Mouse (Mus musculus): ENCODE results near the gene Tssc4.

Gene Tssc4

GRCm38 (mm10) chr7:143046358-143046757, 22.7 kb upstream of the Tssc4 start:
- DNase-seq, result no peak

DNA sequence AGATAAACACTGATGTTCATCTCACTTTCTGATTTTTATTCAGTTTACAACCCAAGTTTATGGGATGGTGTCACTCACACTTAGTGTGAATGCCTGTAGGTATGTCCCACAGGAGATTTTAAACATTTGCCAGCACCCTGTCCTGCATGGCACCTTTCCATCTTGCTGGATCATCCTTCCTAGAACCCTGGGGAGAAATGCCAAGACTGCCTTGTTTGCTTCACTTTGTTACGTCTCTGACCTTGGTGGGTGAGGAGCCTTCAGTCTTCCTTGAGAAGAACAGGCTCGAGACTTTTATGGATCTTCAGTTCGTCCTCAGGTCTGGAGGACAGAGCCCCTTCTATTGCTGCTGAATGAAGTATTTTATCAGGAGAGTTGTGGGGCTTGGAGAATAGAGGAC, 19.7 kb upstream of the Tssc4 start:
- DNase-seq, result no peak

- DNase-seq, result peak; percentile 80
These were observed 18.9 kb upstream of the Tssc4 start for GRCm38 (mm10) chr7:143049841-143050816.

DNA sequence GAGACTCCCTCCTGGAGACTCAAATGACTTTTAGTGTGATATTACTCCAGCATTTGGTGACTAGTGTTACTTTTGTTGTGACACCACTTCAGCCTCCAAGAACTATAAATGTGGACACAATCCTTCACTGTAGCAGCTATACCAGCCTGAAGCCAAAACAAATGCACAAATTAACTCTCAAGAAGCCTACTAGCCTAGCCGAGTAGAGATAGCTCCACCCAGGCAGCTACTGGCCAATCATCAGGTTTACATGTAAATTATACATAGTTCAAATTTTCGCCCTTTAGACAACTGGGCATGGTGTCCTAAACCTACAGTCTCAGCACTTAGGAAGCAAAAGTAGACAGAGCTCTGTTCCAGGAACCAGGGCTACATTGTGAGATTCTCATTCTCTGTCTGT, 17.7 kb upstream of the Tssc4 start:
- DNase-seq, result peak; percentile 34

- peak; percentile 92 for DNase-seq
These were observed 16.4 kb upstream of the Tssc4 start, which contains the start of gene Cd81 for GRCm38 (mm10) chr7:143052626-143053007. Gene Cd81 (plus strand): TSS chr7:143052739.

DNA sequence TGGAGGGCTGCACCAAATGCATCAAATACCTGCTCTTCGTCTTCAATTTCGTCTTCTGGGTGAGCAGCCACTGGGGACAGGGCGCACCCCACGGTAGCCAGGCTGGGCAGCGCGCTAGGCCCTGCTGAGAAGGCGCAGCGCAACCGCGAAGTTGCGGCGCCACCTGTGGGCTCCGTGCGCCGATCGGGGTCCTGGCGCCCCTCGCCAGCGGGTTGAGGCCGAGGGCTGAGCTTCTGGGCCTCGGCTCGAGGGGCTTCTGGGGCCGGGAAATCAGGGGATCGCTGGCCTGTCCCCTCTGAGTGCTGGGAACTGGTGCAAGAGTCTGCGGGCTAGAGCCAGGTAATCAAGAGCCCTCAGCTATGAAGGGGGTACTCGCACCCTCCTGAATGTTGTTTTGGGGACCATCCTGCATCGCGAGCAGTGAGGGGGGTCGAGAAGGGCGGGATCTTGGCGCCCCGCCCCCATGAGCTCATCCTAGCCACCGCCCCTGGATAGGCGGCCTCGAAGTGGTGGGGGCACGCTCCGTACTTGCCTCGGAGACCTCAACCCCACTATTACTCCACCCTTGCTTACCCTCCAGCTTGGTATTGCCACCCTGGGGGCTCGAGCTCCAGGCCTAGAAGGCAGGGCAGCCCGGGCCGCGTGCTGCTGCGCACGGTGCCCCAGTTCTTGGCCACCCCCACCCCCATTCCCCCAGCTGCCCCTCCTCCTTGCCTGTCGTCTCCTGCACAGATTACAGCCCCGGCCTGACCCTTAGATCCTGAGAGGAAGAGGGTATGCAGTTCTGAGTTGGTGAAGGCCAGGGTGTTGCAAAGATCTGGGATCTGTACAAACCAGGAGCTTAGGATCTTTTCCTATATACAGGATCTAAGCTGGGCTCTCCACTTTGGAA, 15.8 kb upstream of the Tssc4 start:
- peak; percentile 72 for DNase-seq

DNA sequence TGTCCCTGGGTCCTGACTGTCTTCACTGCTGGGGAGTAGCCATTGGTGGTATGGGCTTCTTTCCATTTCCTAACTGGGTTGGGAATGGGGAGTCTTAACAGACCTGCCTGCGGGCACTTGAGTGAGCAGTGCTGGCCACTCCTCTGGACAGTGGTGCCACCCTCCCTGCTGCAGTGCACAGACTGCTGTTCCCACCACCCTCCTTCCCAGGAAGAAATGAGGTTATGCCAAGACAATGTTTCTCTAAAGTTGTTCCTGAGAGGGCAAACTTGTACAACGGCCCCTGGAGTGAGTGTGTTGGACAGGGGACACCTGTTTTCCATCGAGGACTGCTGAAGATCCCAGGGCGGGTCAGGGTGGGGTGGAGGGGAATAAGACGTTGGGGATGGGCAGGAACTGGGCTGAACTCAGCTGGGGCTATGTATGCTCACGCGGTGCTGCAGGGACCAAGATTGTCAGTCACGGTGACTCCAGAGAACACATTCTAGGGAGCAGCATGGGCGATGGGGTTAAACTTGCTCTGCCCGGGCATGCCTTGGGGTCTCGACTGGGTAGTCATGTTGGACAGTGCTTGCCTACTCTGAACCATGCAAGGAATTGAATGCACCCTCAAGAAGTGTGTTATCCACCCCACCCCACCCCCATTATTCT, 15.0 kb upstream of the Tssc4 start:
- peak; percentile 35 for DNase-seq

- DNase-seq, result no peak
These were observed 14.5 kb upstream of the Tssc4 start for GRCm38 (mm10) chr7:143054612-143054965.

- DNase-seq, result no peak
These were observed 14.0 kb upstream of the Tssc4 start for GRCm38 (mm10) chr7:143055001-143055400.

- no peak for DNase-seq
These were observed 13.4 kb upstream of the Tssc4 start for GRCm38 (mm10) chr7:143055499-143056186.

DNA sequence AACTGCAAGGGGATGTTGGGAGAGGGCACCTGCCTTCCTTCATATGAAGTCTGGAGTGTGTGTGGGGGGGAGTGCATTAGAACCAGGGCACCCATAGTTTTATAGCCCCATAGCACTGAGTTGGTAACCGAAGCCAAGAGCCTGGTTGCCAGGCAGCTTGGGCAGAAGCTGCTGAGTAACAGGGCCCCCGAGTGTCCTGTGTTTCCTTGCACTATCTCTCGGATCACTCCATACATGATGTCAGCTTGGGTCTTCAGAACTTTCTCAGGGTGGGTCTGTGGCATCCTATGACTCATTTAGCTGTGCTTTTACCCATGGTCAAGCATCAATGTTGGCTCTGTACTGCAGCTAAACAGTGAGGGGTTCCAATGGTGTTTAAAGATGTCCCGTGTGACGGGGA, 12.0 kb upstream of the Tssc4 start:
- DNase-seq, result no peak

DNA sequence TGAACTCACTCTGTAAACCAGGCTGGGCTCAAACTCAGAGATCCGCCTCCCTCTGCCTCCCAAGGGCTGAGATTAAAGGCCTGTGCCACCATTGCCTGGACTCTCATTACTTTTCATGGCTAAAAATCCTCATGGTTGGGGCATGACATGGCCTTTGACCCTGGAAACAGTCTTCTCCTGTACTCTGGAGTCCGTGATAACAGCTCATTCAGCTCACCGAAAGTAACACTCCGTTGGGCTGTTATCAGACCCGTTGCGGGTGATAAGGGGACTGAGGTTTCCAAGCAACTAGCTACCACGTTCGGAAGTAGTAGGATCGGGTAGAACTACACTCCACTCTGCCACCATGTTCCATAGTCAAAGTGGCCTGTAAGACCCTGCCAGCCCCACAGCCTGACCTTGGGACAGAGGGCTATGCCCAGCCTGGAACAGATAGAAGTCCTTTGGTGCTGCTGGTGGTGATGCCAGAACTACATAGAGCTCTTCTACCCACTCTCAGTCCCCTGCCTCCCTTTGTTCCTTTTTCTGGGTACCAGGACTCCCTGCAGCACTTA, 11.3 kb upstream of the Tssc4 start:
- DNase-seq, result no peak

GRCm38 (mm10) chr7:143058221-143058697, 10.8 kb upstream of the Tssc4 start:
- peak; percentile 38 for DNase-seq

DNA sequence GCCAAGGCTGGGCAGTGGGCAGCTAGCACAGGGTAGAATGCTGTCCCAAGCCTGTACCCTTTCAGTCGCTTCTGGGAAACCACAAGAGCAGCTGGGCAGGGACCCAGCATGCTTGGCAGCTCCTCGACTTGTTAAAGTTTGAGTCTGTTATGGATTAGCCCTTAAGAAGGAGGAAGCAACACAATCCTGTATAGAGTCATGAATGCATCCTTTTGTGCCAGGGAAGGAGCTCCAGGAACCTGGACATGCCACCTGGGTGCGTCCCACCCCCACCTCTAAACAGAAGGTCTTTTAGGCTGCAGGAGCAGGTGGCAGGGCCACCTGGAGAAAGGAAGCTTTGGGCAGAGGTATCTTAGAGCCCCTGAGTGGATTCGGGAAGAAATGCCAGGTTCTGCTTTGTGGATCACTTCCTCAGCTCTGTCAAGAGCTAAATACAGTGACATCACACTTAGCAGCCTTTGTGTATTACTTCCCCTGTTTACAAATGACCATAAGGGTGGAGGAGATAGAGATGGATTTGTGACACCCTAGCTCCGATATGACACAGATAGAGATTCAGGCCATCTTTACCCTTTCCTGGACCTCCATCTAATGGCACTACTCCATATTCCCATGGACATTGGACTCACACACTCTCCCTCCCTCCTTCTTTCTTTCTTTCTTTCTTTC, 9.7 kb upstream of the Tssc4 start:
- peak; percentile 62 for DNase-seq

GRCm38 (mm10) chr7:143062704-143063103, 6.3 kb upstream of the Tssc4 start:
- DNase-seq, result no peak

- DNase-seq, result no peak
These were observed 4.8 kb upstream of the Tssc4 start for GRCm38 (mm10) chr7:143064226-143064625.

DNA sequence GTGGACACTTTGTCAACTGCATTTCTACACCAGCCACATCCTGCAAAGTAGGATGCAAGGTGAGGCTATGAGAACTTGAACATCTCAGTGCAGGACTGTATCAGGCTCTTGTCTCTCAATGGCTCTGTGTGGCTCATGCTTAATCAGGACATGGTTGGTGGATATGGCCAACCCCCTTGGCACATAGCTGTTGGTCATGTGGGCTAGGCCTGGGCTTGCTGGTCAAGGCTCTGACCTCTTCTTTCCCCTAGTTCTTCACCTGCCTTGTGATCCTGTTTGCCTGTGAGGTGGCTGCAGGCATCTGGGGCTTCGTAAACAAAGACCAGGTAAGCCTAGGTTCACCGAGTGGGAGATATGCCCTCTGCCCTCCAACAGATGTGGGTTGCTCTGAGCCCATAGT, 3.4 kb upstream of the Tssc4 start:
- DNase-seq, result no peak

GRCm38 (mm10) chr7:143067469-143067868, 1.6 kb upstream of the Tssc4 start:
- DNase-seq, result no peak

DNA sequence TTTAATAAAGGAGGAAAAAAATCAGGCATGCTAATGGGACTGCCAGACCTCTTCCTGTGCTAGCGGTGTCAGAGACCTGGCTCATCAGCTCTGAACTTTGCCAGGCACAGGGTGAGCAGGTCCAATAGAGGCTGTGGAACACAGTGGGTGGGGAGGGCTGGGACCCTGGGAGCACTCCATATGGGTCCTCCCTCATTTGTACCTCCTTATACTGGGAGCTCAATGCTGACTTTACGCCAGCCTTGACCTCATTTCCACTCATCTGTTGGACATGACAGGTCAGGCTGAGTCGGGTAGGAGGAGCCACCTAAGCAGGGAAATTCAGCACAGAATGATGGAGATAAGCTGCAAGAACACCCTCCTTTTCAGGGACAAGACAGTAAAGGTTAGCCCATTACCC, 1.2 kb upstream of the Tssc4 start:
- DNase-seq, result no peak

GRCm38 (mm10) chr7:143068316-143068881, 650 bp upstream of the Tssc4 start:
- DNase-seq, result no peak

- no peak for DNase-seq
These were observed 827 bp downstream of the Tssc4 start for GRCm38 (mm10) chr7:143069751-143070400.
